Mouse (Mus musculus) frontal cortex, postnatal 36 days (tissue): ENCODE measurements around the gene Otogl.

ENCODE experiments used
- DNase-seq, 2 experiments: peaks; one replicate each; pipeline ENCODE4 v3.0.0; 2022; ENCODE audit warnings: low spot score in 2 of 2

Gene Otogl

DNA sequence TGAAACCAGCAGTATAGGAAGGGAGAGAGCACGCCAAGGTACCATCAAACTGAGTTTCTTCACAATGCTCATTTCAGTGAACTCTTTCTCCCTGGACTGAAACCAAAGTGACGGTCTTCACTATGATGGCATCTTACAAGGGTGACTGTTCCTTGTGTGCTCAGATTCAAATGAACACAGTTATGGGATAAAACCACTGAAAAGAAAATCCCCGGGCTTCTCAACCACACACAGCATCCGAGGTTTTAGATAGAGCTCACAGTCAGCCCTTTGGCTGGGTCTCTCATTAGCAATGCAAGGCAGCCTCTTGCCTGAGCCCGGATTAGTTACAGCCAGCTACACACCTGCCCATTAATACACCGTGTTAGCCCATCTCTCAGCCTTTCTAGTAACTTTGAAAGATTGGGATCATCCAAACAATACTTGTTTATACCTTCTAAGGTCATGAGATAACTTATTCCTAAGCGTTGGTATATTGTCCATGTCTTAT lies at the start of gene Otogl:
Gene Otogl (minus strand): TSS at position 51 of the 490 bp plus-strand sequence.
- DNase-seq, result no peak

- DNase-seq, result no peak
Measured at GRCm38 (mm10) chr10:107956588-107956987, 44.7 kb upstream of the Otogl start.

DNA sequence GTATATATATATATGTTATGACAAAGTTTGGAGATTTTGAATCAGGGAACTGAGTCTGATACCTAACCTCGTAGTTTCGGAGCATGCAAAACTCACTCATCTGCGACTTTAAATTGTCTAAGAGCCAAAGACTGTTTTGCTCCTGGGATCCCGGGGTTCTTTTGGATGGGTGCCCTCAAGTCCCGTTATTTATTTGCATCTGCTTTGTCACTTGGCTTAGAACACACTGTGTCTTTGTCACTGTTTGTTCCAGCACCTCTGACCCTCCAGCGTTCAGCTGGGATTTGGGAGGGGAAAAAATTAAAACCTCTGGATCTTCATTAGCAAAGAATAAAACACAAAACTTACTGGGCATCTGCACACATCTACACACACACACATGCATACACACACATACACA lies 42.5 kb upstream of the Otogl start:
- no peak for DNase-seq

DNA sequence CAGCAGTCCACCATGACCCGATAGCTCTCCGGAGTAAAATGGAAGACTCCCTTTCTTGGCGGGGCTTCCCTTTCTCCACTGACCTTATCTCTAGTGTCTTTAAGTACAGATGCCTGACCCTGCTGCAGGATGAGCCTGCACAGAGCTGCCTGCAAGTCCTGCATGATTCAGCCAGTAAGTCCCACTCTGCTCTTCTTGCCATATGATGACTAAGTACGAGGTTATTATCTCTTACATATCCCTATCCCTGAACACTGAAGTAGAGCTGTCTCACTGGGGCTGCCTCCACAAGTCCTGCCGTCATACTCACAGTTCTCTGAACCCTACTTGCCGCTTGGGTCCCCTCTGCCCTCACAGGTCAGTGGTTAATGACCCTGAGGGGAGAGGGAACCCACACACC lies 39.7 kb upstream of the Otogl start:
- DNase-seq, result no peak

DNA sequence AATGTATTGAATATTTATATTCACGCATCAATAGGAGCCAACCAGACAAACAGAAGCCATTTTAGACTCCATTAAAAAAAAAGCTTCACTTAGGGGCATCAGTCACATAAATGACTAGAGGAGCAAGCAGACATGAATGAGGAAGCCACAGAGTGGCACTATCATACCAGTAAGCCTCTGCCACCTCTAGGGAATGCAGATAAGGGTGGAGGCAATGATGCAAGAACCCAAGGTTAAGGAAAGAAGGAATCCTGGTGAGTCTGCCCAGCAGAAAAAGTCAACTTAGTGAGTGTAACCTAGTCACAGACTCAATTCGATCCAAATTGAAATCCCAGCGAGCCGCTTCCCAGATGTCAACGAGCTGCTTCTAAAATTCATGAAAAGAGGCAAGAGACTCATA lies 38.0 kb upstream of the Otogl start:
- DNase-seq, result no peak

- DNase-seq, result no peak
Measured at GRCm38 (mm10) chr10:107948647-107949046, 36.7 kb upstream of the Otogl start.

- DNase-seq, result no peak
Measured at GRCm38 (mm10) chr10:107948038-107948437, 36.1 kb upstream of the Otogl start.

- DNase-seq, result no peak
Measured at GRCm38 (mm10) chr10:107946348-107946747, 34.4 kb upstream of the Otogl start.

GRCm38 (mm10) chr10:107943859-107944258 lies 31.9 kb upstream of the Otogl start:
- DNase-seq, result no peak

- DNase-seq, result no peak
Measured at GRCm38 (mm10) chr10:107941188-107941900, 29.4 kb upstream of the Otogl start.

GRCm38 (mm10) chr10:107940302-107940701 lies 28.4 kb upstream of the Otogl start:
- DNase-seq, result no peak

DNA sequence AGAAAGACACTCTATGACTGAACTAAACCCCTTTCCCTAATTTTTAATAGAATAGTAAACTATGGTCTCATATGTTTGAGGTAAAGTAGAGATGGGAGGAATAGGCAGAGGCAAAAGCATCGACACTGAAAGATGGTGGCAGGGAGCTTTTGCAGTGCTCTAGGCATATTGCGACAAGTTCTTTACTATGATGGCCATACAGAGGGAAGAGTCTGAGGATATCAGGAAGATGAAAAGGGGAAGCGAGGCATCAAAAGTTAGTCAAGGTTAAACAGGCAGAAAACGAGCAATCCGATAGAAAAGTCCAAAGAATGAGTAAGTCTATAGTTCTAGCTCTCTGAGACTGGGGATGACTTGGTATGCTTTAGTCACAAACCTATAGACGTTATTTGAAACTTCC lies 27.9 kb upstream of the Otogl start:
- DNase-seq, result no peak

- no peak for DNase-seq
Measured at GRCm38 (mm10) chr10:107934055-107934454, 22.1 kb upstream of the Otogl start.

- no peak for DNase-seq
Measured at GRCm38 (mm10) chr10:107933527-107933926, 21.6 kb upstream of the Otogl start.

DNA sequence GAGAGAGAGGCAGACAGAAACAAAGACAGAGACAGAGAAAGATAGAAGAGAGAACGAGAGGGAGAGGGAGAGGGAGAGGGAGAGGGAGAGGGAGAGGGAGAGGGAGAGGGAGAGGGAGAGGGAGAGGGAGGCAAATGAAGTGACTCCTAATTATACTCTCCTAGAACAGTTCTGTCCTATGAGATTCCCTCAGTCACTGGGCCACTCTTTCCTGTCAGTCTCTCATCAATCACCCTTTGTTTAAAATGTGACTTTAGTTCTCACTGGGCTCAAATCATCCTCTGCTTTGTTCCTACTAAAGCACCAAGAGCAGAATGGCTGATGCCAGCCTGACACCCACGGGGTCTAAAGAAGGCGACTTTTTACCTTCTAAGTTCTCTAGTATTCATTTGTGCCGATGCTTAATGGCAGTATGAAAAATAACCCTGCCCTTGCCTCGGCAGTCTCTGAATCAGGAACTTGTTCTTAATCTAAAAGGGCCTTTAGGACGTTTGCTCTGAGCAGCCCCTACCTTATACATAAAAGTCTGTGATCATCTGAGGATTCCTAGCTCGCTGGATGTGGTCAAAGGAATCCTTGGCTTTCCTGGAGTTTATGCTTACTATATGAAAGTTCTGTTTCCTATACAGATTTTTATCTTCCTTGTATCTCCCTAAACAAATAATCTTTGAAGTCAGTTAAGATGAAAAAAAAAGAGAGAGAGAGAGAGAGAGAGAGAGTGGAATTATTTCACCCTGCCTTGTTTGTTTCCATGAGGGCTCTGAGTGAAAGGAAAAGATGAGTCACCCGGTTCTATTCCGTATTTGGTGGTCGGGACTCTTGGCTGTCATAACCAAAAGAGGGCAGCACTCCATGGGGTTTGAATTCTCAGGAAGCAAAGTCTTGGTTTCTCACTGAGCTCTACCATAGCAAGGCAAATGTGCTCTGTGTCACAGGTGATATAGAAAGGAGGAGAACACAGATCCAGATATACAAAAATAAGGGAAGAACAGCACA lies 20.2 kb upstream of the Otogl start:
- peak; percentile 47 to 69 for DNase-seq

DNA sequence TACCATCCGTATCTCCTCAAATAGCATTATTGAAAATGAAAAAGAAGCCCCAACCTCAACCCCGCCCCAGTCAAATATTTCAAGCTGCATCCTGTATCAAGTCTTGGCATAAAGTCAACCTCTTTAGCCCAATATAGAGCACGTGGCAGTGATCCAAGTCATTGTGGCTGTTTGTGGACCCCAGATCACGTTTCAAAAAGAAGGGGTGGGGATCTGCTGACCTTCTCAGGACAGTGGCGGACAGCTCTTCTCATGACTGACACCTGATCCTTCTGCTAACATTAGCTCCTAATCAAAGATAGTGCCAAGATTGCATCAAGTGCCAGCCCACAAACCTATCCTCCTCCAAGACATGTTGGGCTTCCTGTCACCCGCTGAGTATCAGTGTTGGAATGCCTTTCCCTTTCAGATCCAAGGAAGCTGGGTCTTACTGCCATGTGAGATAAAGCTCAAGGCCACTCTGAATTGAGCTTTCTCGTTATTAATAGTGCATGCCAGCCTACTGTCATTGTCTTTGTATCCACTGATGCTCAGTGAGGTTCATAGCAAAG lies 18.6 kb upstream of the Otogl start:
- DNase-seq, result no peak

DNA sequence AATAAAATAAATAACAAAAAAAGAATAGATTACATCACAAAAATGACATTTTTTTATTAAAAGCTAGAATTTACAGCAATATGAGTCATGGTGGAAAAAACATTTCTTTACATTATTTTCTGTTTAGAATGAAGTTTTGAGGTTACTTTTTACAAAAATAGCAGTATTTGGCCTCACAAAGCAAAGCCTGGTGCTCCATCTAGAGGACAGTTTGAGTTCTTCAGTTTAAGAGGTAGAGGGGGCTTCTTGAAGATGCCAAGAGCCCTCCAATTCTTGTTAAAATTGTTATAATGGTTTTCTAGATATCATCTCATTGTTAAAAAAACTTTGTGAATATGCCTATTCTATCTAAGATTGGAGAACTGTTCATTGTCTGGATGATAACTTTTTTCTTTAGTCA lies 13.4 kb upstream of the Otogl start:
- DNase-seq, result no peak

DNA sequence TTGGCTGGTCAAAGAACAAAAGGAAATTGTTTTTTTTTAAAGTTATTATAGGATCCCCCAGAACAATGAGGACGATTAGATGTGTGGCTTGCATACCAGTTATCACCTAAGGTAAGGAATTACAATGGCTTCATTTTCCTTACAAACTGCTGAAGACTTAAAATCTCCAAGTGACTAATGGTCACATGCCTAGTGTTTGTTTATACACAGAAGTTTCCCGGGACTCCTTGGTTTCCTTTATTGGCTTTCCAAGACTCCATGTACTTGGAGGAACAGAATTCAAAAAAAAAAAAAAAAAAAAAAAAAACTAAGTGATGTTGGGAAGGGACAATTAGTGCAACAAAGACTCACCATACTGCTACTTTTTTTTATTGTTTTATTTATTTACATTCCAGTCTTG lies 11.9 kb upstream of the Otogl start:
- no peak for DNase-seq

GRCm38 (mm10) chr10:107922750-107923149 lies 10.8 kb upstream of the Otogl start:
- DNase-seq, result no peak

- no peak for DNase-seq
Measured at GRCm38 (mm10) chr10:107921549-107921948, 9.6 kb upstream of the Otogl start.

DNA sequence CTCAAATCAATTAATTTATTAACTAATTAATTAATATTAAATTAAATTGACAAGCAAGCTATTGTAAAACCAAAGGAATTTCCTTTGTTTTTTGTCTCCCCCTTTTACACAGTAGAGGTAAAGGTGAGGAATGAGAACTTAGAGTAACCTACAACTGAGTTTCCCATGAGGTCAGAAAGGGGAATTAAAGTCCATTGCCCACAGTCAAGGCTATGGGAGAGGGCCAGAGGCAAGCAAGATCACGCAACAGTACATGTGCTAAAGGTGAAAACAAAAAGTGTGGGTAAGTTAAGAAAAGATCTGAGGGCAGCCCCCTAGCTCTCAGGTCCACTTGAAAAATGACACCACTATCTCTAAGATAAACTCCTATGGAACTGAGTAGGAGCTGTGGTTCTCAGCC lies 9.2 kb upstream of the Otogl start:
- no peak for DNase-seq

DNA sequence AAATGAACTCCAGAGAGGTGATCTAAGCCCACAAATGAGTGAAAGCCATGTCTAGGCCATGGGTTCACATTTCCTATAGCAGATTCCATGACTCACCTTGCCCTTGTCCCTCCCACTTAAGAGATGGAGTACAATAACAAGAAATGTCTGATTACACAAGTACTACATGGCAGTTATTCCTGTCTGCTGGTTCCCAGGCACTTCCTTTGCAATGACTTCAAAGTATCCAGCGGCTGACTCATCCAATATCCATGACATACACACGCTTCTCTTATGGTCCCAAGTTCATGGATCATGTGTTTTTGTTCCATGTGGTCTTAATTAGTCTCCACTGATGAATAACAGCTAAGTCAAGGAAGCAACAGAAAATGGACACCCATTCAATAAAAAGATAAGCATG lies 1.1 kb upstream of the Otogl start:
- no peak for DNase-seq
